Mouse (Mus musculus): Measurements from ENCODE around the gene Aph1a.
"Not testable (repeated sequence)": the region's sequence is repeated elsewhere in the genome, so short reads cannot be mapped to it uniquely, and the experiment has no call there.

The Aph1a gene

DNA sequence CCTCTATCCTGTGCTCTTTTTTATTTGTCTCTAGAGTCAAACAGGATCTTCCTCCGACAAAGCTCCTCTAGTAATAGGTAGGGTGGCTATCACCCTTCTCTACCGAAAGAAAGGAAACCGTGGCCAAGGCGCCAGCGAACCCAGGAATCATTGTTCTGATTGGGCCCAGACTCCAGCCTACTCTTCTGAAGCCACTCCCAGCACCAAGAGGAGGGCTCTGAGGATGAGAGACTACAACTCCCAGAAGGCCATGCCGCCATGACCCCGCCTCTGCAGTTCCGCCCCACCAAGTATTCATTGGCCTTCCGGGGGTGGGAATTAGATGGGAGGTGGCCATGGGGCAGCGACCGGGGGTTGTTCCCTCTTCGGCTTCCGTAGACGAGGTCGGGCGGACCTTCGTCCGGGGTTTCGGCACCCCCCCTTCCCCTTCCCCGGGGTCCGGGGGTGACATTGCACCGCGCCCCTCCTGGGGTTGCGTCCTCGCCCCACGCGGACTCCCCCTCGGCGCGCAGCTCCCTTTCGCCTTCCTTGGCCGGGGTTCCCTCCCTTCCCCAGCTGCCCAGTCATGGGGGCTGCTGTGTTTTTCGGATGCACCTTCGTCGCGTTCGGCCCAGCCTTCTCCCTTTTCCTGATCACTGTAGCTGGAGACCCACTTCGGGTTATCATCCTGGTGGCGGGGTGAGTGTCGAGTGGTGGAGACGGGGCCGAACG lies at the start of gene Aph1a:
Gene Aph1a (plus strand): TSS at position 364 of the 711 bp plus-strand sequence.
- peak; percentile 98 for DNase-seq (ENCODE audit: low read depth)

- DNase-seq (ENCODE audit: low read depth): no peak
Measured at GRCm38 (mm10) chr3:95850611-95851010, 43.2 kb upstream of the Aph1a start.

GRCm38 (mm10) chr3:95851317-95851716 lies 42.5 kb upstream of the Aph1a start:
- DNase-seq (ENCODE audit: low read depth): no peak

GRCm38 (mm10) chr3:95855502-95856089 lies 38.2 kb upstream of the Aph1a start, which contains the start of gene Prpf3:
TSS of gene Prpf3 (minus strand) at chr3:95855885.
- DNase-seq (ENCODE audit: low read depth): peak; percentile 95

DNA sequence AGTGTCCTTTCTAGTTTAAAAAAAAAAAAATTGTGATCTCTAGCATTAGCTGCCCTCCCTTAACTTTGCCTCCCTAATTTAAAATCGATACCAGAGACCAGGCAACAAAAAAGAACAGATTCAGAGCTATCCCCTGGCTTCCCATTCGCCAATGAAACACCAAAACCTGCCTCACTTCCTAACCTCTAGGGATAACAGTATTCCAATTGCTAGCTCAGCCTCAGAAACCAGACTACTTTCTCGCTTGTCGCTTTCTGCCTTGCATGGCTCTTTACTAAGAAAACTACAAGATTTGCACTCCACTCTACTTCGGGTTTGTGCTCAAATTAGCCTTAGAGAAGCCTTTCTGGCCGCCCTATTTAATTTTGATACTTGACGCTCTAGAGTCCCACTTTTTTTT lies 37.7 kb upstream of the Aph1a start:
- no peak for DNase-seq (ENCODE audit: low read depth)

GRCm38 (mm10) chr3:95857050-95857449 lies 36.7 kb upstream of the Aph1a start:
- DNase-seq (ENCODE audit: low read depth): not testable (repeated sequence)

GRCm38 (mm10) chr3:95858278-95858677 lies 35.5 kb upstream of the Aph1a start:
- DNase-seq (ENCODE audit: low read depth): not testable (repeated sequence)

- DNase-seq (ENCODE audit: low read depth): peak; percentile 55
Measured at GRCm38 (mm10) chr3:95860323-95860722, 33.4 kb upstream of the Aph1a start.

- peak; percentile 74 for DNase-seq (ENCODE audit: low read depth)
Measured at GRCm38 (mm10) chr3:95861216-95861615, 32.6 kb upstream of the Aph1a start.

GRCm38 (mm10) chr3:95861796-95862195 lies 32.0 kb upstream of the Aph1a start:
- DNase-seq (ENCODE audit: low read depth): peak; percentile 95

- no peak for DNase-seq (ENCODE audit: low read depth)
Measured at GRCm38 (mm10) chr3:95863578-95863977, 30.2 kb upstream of the Aph1a start.

GRCm38 (mm10) chr3:95865050-95865449 lies 28.7 kb upstream of the Aph1a start:
- no peak for DNase-seq (ENCODE audit: low read depth)

- no peak for DNase-seq (ENCODE audit: low read depth)
Measured at GRCm38 (mm10) chr3:95865571-95865970, 28.2 kb upstream of the Aph1a start.

- no peak for DNase-seq (ENCODE audit: low read depth)
Measured at GRCm38 (mm10) chr3:95866071-95866470, 27.7 kb upstream of the Aph1a start.

- no peak for DNase-seq (ENCODE audit: low read depth)
Measured at GRCm38 (mm10) chr3:95867408-95867807, 26.4 kb upstream of the Aph1a start.

DNA sequence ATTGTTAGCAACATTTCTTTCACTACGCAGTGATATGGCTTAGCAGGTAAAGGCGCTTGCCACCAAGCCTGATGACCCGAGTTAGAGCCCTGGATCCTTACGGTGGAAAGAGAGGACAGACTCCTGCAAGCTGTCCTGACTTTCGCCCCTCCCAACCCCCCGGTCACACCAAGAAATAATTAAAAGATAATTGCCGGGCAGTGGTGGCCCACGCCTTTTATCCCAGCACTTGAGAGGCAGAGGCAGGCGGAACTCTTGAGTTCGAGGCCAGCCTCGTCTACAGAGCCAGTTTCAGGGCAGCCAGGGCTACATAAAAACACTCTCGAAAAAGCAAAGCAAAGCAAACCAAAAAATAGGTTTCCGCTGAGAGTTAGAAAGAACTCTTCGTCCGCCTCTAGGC lies 22.8 kb upstream of the Aph1a start:
- no peak for DNase-seq (ENCODE audit: low read depth)

- DNase-seq (ENCODE audit: low read depth): peak; percentile 90
Measured at GRCm38 (mm10) chr3:95871392-95871867, 22.3 kb upstream of the Aph1a start, which contains the start of gene Mrps21. TSS of gene Mrps21 (minus strand) at chr3:95871519.

- DNase-seq (ENCODE audit: low read depth): no peak
Measured at GRCm38 (mm10) chr3:95872048-95872447, 21.7 kb upstream of the Aph1a start.

GRCm38 (mm10) chr3:95879063-95879462 lies 14.7 kb upstream of the Aph1a start:
- no peak for DNase-seq (ENCODE audit: low read depth)

DNA sequence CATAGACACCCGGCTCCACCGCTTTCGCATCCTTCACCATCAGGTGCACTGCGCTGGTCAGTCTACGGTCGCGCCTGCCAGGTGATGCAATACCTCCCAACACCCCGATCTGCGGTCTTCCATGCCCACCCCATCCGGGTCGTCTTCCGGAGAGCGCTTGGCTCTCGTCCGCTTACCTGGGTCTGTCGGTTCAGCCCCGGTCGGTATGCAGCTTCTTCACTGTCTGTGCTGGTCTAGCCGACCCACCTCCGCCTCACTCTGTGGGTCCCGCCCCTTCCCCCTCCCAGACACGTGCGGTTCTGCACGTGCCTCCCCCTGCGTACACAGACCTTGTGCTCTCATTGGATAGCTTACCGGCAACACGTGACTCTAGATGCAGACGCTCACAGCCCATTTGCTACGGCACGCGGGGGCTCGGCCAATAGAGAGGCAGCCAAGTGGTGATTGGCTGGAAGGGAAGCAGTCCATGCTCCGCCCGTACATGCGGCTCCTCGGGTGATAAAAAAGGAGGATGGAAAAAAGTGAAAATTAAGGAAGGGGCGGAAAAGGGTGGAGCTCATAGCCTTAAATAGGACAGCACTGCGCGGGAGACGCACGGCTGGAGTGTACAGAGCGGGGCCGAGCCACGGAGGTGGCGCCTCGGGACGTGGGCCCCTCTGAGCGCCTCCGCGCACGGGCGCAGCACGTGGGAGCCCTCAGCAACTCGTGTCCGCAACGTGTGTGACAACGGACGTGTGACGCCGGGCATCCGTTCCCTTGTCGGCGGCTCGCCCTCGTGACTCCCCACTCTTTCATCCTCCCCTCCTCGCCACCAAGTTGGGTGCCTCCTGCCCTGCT lies 11.6 kb upstream of the Aph1a start, which contains the start of gene Ciart:
Gene Ciart (minus strand): TSS at position 273 of the 837 bp plus-strand sequence.
- DNase-seq (ENCODE audit: low read depth): peak; percentile 95

GRCm38 (mm10) chr3:95882816-95883425 lies 10.8 kb upstream of the Aph1a start:
- peak; percentile 79 for DNase-seq (ENCODE audit: low read depth)

GRCm38 (mm10) chr3:95884400-95884799 lies 9.4 kb upstream of the Aph1a start:
- DNase-seq (ENCODE audit: low read depth): no peak
